Mouse (Mus musculus): ENCODE data around the gene Lpp. TPM values are rescaled to one million over a fixed set of nuclear protein-coding genes. Genes with fewer than 3 reads are reported as not detected.

Lpp gene
- polyA plus RNA-seq, 1 experiment from 2014 or later, result 107 TPM

GRCm38 (mm10) chr16:24914393-24914751, 521.1 kb downstream of the Lpp start:
- H3K9ac ChIP-seq (replicated peaks; ENCODE audit: low read depth, low read length), result no peak overlapping the region
- no peaks in the 10 kb centered on the region for H3K27me3 ChIP-seq (ENCODE audit: control insufficient read depth, insufficient read depth, low read length)
- no peak overlapping the region; the same call in 1 of the 2 replicates for H3K27ac ChIP-seq (ENCODE audit: low read length)
- H3K9me3 ChIP-seq (ENCODE audit: control insufficient read depth, low read depth, low read length), result no peaks in the 10 kb centered on the region
- H3K36me3 ChIP-seq (ENCODE audit: control insufficient read depth, insufficient read depth, low read length), result no peaks in the 10 kb centered on the region
- peaks cover 17% of the 10 kb centered on the region; the same call in 1 of the 2 replicates for H3K4me1 ChIP-seq (ENCODE audit: control insufficient read depth, insufficient read depth, low read length)
- ATAC-seq (ENCODE audit: insufficient number of reproducible peaks, insufficient read depth, low FRiP score, low read depth), result no peak
- no peak overlapping the region for H3K4me2 ChIP-seq (replicated peaks; ENCODE audit: low read depth, low read length)
- WGBS, result 67% methylated on average over 3 of the region's 3 CpGs
- H3K4me3 ChIP-seq (ENCODE audit: low read depth, low read length), result no peak overlapping the region

GRCm38 (mm10) chr16:24915470-24915869, 522.2 kb downstream of the Lpp start:
- 71% methylated on average over 4 of the region's 4 CpGs for WGBS
- ATAC-seq (ENCODE audit: insufficient number of reproducible peaks, insufficient read depth, low FRiP score, low read depth), result no peak
- no peaks in the 10 kb centered on the region for H3K36me3 ChIP-seq (ENCODE audit: control insufficient read depth, insufficient read depth, low read length)

GRCm38 (mm10) chr16:24919349-24920012, 526.2 kb downstream of the Lpp start:
- ATAC-seq (ENCODE audit: insufficient number of reproducible peaks, insufficient read depth, low FRiP score, low read depth), result 0 out of 2 replicates have a peak, but pooled peaks have one; percentile 23
- no peaks in the 10 kb centered on the region for H3K9me3 ChIP-seq (ENCODE audit: control insufficient read depth, low read depth, low read length)
- peaks cover 6% of the 10 kb centered on the region; the same call in 1 of the 2 replicates for H3K4me1 ChIP-seq (ENCODE audit: control insufficient read depth, insufficient read depth, low read length)
- no peak overlapping the region for H3K9ac ChIP-seq (replicated peaks; ENCODE audit: low read depth, low read length)
- H3K27ac ChIP-seq (ENCODE audit: low read length), result no peak overlapping the region
- H3K27me3 ChIP-seq (ENCODE audit: control insufficient read depth, insufficient read depth, low read length), result no peaks in the 10 kb centered on the region
- no peaks in the 10 kb centered on the region for H3K36me3 ChIP-seq (ENCODE audit: control insufficient read depth, insufficient read depth, low read length)
- WGBS, result 41% methylated on average over 11 of the region's 11 CpGs
- H3K4me2 ChIP-seq (replicated peaks; ENCODE audit: low read depth, low read length), result no peak overlapping the region
- H3K4me3 ChIP-seq (ENCODE audit: low read depth, low read length), result no peak overlapping the region

More at GRCm38 (mm10) chr16:24915470-24915869, 522.2 kb downstream of the Lpp start:
- Histone ChIP-seq H3K4me2 (replicated peaks; ENCODE audit: low read depth, low read length) (no peak overlapping the region), H3K9ac (replicated peaks; ENCODE audit: low read depth, low read length) (no peak overlapping the region), H3K27ac (ENCODE audit: low read length) (no peak overlapping the region), H3K4me3 (ENCODE audit: low read depth, low read length) (no peak overlapping the region), H3K9me3 (ENCODE audit: control insufficient read depth, low read depth, low read length) (no peaks in the 10 kb centered on the region), H3K4me1 (ENCODE audit: control insufficient read depth, insufficient read depth, low read length) (peaks cover 17% of the 10 kb centered on the region; the same call in 1 of the 2 replicates), H3K27me3 (ENCODE audit: control insufficient read depth, insufficient read depth, low read length) (no peaks in the 10 kb centered on the region)

GRCm38 (mm10) chr16:24930070-24930469, 536.8 kb downstream of the Lpp start:
- Histone ChIP-seq H3K27me3 (ENCODE audit: control insufficient read depth, insufficient read depth, low read length) (no peaks in the 10 kb centered on the region), H3K4me1 (ENCODE audit: control insufficient read depth, insufficient read depth, low read length) (peaks cover 8% of the 10 kb centered on the region; the same call in 1 of the 2 replicates), H3K36me3 (ENCODE audit: control insufficient read depth, insufficient read depth, low read length) (no peaks in the 10 kb centered on the region), H3K9me3 (ENCODE audit: control insufficient read depth, low read depth, low read length) (no peaks in the 10 kb centered on the region), H3K4me3 (ENCODE audit: low read depth, low read length) (no peak overlapping the region), H3K4me2 (replicated peaks; ENCODE audit: low read depth, low read length) (no peak overlapping the region), H3K27ac (ENCODE audit: low read length) (no peak overlapping the region), H3K9ac (replicated peaks; ENCODE audit: low read depth, low read length) (no peak overlapping the region)
- ATAC-seq (ENCODE audit: insufficient number of reproducible peaks, insufficient read depth, low FRiP score, low read depth), result no peak

GRCm38 (mm10) chr16:24930621-24931020, 537.3 kb downstream of the Lpp start:
- H3K9ac ChIP-seq (replicated peaks; ENCODE audit: low read depth, low read length), result no peak overlapping the region
- H3K27me3 ChIP-seq (ENCODE audit: control insufficient read depth, insufficient read depth, low read length), result no peaks in the 10 kb centered on the region
- H3K27ac ChIP-seq (ENCODE audit: low read length), result no peak overlapping the region
- peaks cover 8% of the 10 kb centered on the region; the same call in 1 of the 2 replicates for H3K4me1 ChIP-seq (ENCODE audit: control insufficient read depth, insufficient read depth, low read length)
- no peak overlapping the region for H3K4me3 ChIP-seq (ENCODE audit: low read depth, low read length)
- no peaks in the 10 kb centered on the region for H3K36me3 ChIP-seq (ENCODE audit: control insufficient read depth, insufficient read depth, low read length)
- H3K4me2 ChIP-seq (replicated peaks; ENCODE audit: low read depth, low read length), result no peak overlapping the region
- H3K9me3 ChIP-seq (ENCODE audit: control insufficient read depth, low read depth, low read length), result no peaks in the 10 kb centered on the region
- no peak for ATAC-seq (ENCODE audit: insufficient number of reproducible peaks, insufficient read depth, low FRiP score, low read depth)
- WGBS, result 80% methylated on average over 5 of the region's 5 CpGs

GRCm38 (mm10) chr16:24932816-24933215, 539.5 kb downstream of the Lpp start:
- Histone ChIP-seq H3K9ac (replicated peaks; ENCODE audit: low read depth, low read length) (no peak overlapping the region), H3K27ac (ENCODE audit: low read length) (no peak overlapping the region), H3K27me3 (ENCODE audit: control insufficient read depth, insufficient read depth, low read length) (no peaks in the 10 kb centered on the region), H3K4me2 (replicated peaks; ENCODE audit: low read depth, low read length) (no peak overlapping the region), H3K4me3 (ENCODE audit: low read depth, low read length) (no peak overlapping the region), H3K36me3 (ENCODE audit: control insufficient read depth, insufficient read depth, low read length) (no peaks in the 10 kb centered on the region), H3K4me1 (ENCODE audit: control insufficient read depth, insufficient read depth, low read length) (peaks cover 6% of the 10 kb centered on the region; the same call in 1 of the 2 replicates), H3K9me3 (ENCODE audit: control insufficient read depth, low read depth, low read length) (no peaks in the 10 kb centered on the region)
- WGBS, result 46% methylated on average over 3 of the region's 3 CpGs
- ATAC-seq (ENCODE audit: insufficient number of reproducible peaks, insufficient read depth, low FRiP score, low read depth), result no peak

GRCm38 (mm10) chr16:24933691-24934090, 540.4 kb downstream of the Lpp start:
- Histone ChIP-seq H3K4me3 (ENCODE audit: low read depth, low read length) (no peak overlapping the region), H3K27ac (ENCODE audit: low read length) (no peak overlapping the region), H3K4me1 (ENCODE audit: control insufficient read depth, insufficient read depth, low read length) (peaks cover 6% of the 10 kb centered on the region; the same call in 1 of the 2 replicates), H3K9me3 (ENCODE audit: control insufficient read depth, low read depth, low read length) (no peaks in the 10 kb centered on the region), H3K9ac (replicated peaks; ENCODE audit: low read depth, low read length) (no peak overlapping the region), H3K4me2 (replicated peaks; ENCODE audit: low read depth, low read length) (no peak overlapping the region), H3K27me3 (ENCODE audit: control insufficient read depth, insufficient read depth, low read length) (no peaks in the 10 kb centered on the region), H3K36me3 (ENCODE audit: control insufficient read depth, insufficient read depth, low read length) (no peaks in the 10 kb centered on the region)
- WGBS, result 63% methylated on average over 4 of the region's 4 CpGs
- no peak for ATAC-seq (ENCODE audit: insufficient number of reproducible peaks, insufficient read depth, low FRiP score, low read depth)

GRCm38 (mm10) chr16:24941306-24942160, 548.2 kb downstream of the Lpp start:
- no peak for ATAC-seq (ENCODE audit: insufficient number of reproducible peaks, insufficient read depth, low FRiP score, low read depth)
- peaks cover 7% of the 10 kb centered on the region for H3K4me1 ChIP-seq (ENCODE audit: control insufficient read depth, insufficient read depth, low read length)
- no peak overlapping the region for H3K4me2 ChIP-seq (replicated peaks; ENCODE audit: low read depth, low read length)
- H3K36me3 ChIP-seq (ENCODE audit: control insufficient read depth, insufficient read depth, low read length), result no peaks in the 10 kb centered on the region
- no peak overlapping the region for H3K27ac ChIP-seq (ENCODE audit: low read length)
- no peak overlapping the region for H3K9ac ChIP-seq (replicated peaks; ENCODE audit: low read depth, low read length)
- no peak overlapping the region for H3K4me3 ChIP-seq (ENCODE audit: low read depth, low read length)
- H3K27me3 ChIP-seq (ENCODE audit: control insufficient read depth, insufficient read depth, low read length), result no peaks in the 10 kb centered on the region
- no peaks in the 10 kb centered on the region for H3K9me3 ChIP-seq (ENCODE audit: control insufficient read depth, low read depth, low read length)
- WGBS, result 58% methylated on average over 9 of the region's 9 CpGs
